Mouse (Mus musculus): ENCODE measurements around the gene App. TPM values are rescaled to one million over a fixed set of nuclear protein-coding genes. Genes with fewer than 3 reads are reported as not detected.

Gene App
- under 1 TPM; 0.20 to 0.30 TPM for polyA plus RNA-seq (2017; shearing (Covaris generic))

DNA sequence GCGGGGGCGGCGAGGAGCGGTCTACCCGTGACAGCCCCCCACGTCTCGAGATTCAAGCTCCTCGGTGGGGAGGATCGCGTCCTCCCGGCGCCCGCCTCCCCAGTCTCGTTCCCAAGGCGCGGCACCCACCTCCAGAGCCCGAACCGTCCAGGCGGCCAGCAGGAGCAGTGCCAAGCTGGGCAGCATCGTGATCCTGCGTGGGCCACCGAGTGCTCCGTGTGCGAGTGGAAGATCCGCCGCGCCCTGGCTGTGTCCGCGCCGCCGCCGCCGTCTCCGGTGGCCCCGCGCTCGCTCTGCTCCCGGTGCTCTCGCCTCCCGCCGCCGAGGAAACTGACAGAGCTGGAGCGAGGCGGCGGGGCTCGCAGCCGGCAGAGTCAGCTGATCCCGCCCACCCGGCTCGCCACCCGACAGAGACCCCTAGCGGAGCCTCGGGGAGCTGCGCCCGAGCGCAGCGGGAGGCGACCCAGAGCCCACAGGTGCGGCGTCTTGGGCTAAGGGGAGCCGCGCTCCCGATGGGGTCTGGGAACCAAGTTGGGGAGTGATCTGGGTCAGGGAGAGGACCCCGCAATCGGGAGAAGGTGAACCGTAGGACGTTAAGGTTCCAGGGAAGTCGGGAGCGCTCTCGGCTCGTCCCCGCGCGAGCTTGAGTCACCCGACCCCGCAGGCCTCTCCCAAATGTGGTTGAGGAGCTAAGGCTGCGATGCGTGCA lies at the start of gene App:
Gene App, minus strand, starts transcription at position 394 of the 709 bp plus-strand sequence.
- peak; percentile 81 for ATAC-seq

DNA sequence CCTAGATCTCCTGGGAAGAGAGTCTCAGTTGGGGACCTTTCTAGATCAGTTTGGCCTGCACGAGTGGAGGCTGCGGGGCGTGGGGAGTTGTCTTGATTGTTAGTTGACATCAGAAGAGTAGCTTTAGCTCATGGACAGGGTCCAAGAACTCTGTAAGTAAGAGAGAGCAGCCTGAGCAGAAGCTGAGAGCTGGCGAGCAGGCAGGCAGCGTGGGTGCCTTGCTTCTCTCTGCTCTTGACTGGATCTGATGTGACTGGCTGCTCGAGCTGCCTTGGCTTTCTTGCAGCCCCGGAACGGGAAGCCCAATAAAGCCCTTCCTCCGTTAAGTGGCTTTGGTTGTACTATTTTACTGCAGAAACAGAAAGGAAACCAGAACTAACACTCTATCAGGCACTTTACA lies 42.3 kb upstream of the App start:
- ATAC-seq = no peak

- no peak for ATAC-seq
Observed at GRCm38 (mm10) chr16:85215173-85215572, 41.6 kb upstream of the App start.

GRCm38 (mm10) chr16:85195622-85196021 lies 22.1 kb upstream of the App start:
- no peak for ATAC-seq

DNA sequence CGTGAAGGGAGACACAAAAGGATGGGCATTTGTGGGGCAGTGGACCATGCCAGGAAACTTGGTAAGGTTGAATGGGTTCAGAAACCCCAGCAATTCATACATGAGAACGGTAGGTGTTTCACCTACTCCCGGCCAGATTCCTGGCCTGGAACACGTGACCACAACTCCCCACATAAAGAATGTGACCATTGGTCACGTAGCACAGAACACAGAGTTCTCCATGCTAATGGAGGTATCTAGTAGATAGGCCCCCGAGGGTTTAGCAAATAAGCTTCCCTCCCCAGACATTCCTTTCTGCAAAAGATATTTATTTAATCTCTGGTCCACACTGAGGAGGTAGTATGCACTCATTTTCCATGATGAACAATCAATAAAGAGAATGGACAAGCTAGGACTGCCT lies 21.6 kb upstream of the App start:
- ATAC-seq = no peak

DNA sequence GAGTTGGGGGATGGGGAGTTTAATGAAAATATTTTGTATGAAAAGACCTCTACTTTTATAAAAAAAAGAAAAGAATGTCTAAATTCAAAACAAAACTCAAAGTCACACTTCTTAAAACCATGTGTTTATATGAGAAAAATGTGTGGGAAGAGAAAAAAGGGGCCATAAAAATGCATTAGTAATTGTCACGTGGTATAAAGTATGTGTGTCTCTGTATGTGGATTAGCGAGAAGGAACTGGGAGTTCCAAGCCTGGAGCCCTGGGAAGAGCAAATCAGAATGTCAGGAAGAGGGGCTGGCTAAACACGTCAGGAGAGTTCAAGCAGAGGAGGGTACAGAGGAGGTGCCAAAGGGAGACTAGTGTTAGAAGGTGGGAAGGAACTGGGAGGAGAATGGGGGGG lies 7.9 kb upstream of the App start:
- ATAC-seq = no peak

DNA sequence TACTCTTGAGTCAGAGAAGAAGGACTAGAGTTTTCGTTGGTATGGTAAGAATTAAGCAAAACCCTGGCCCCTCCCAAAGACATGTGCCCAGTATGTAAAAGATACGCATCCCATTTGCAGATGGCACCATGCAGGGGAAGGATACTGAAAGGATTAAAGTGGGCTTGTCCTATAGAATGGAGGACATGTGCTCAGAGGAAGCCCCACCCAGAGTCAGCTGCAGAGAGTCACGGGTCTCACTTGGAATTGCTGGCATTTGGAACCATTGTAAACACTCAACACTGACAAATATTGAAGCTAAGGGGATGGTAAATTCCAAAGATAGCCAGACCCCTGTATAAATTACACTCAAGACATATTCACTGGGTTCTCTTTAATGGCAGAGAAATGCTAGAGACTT lies 7.1 kb upstream of the App start:
- ATAC-seq = no peak

DNA sequence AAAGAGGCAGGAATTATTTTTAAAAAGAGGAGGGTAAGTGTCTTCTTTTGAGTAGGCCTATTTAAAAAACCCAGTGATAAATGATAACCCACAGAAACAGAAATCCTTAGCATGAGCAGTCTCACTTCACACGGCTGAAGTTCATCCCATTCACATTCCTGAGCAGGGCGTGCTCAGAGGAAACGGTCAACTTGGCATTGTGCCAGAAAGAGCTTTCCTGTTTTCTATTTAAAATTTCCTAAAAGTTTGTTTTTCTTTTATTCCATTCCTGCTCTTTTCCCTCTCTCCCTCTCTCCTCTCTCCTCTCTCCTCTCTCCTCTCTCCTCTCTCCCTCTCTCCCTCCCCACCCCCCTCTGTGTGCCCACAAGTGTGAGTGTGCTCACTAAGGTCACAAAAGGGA lies 3.1 kb upstream of the App start:
- ATAC-seq = no peak

GRCm38 (mm10) chr16:85172571-85173372 lies 794 bp downstream of the App start:
- ATAC-seq = peak; percentile 16

DNA sequence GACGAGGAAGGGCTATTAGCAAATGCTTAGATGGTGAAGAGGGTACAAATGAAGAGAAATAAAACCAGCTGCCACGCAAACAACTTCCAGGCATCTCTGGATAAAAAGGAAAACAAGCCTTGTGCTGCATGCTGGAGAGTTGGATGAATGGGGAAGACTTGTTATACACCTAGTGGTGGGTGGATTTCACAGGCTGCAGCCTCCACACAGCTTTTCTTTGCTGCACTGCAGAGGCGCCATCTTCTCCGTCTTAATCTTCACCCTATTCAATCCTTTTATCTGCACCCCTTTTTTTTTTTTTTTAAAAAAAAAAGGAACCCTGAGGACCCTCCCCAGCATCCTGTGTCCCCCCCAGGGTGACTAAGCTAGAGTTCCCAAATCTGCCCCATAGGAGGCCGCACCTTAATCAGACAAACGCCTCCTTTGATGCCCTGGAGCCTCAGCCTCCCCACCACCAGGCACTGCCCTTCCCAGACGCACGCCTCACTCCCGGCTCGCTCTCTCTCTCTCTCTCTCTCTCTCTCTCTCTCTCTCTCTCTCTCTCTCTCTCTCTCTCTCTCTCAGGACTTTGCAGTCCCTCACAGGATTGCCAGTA lies 1.5 kb downstream of the App start:
- ATAC-seq = no peak

GRCm38 (mm10) chr16:85170826-85171510 lies 2.6 kb downstream of the App start:
- ATAC-seq = no peak

DNA sequence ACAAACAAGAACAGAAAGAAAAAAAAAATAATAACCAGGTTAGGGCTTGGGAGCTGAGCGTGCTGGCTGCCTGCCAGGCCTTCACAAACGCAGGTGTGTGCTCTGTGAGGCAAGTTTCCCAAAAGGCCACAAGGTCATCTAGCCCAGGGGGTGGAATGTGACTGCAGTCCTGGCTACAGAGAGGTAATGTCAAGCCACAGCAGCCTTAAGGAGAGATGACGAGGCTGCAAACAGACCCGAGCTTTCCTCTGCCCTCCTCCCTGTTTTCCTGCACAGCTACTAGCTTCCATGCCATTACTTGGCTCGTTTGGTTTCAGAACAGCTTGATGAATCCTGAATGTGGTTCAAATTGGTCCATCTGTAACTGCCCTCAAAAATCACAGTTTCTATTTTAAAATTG lies 4.7 kb downstream of the App start:
- no peak for ATAC-seq

- ATAC-seq = no peak
Observed at GRCm38 (mm10) chr16:85166205-85166604, 7.4 kb downstream of the App start.

- no peak for ATAC-seq
Observed at GRCm38 (mm10) chr16:85165631-85166030, 7.9 kb downstream of the App start.

GRCm38 (mm10) chr16:85165177-85165576 lies 8.4 kb downstream of the App start:
- ATAC-seq = no peak

DNA sequence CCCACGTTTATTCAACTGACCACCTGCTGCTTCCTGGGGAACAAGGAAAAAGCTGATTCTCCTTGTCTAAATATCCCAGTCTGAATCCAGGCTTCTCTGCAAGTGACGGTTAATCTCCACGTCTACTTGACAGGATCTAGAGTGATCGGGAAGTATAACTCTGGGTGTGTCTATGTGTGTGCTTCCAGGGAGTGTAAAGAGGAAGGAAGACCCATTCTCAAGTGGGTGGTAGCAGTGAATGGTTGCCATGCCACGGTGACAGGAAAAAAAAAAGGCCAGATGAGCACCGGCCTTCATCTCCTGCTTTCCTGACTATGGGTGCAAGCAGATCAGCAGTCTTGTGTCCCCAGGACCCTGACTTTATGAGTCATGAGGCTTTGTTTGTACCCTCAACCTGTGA lies 10.8 kb downstream of the App start:
- no peak for ATAC-seq

- no peak for ATAC-seq
Observed at GRCm38 (mm10) chr16:85160140-85160539, 13.4 kb downstream of the App start.

DNA sequence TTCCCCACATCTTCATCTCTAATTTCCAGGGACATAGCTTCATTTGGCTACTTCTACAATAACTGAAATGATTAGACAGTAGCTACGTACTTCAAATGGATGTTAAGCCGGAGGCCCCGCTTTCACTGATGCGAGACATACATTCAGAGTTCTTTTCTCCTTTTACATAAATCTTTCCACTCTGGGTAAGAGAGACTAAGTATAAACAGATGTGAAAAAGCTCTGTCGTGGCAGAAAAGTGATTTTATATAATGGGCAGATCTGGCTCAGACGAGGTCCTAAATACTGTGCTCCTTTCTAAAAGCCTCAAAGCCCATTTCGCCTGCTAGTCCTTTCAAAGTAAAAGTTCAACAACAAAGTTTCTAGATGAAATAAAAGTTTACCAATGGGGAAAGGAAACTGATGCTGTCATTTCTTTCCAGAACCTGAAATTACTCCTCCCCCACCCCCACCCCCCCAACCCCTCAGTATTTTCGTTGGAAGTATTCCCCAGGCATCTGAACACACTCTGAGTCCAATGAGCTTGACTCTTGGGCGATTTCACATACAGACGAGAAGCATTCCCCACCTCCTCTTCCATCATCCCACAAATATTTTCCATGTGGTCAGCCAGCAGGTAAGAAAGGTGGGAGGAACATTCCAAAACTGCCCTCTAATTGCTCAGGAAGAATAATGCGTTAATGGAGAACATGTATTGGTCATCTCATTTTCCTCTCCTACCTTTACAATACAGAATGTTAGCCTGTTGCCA lies 15.6 kb downstream of the App start:
- no peak for ATAC-seq

GRCm38 (mm10) chr16:85157156-85157555 lies 16.4 kb downstream of the App start:
- no peak for ATAC-seq

GRCm38 (mm10) chr16:85155836-85156235 lies 17.7 kb downstream of the App start:
- no peak for ATAC-seq

DNA sequence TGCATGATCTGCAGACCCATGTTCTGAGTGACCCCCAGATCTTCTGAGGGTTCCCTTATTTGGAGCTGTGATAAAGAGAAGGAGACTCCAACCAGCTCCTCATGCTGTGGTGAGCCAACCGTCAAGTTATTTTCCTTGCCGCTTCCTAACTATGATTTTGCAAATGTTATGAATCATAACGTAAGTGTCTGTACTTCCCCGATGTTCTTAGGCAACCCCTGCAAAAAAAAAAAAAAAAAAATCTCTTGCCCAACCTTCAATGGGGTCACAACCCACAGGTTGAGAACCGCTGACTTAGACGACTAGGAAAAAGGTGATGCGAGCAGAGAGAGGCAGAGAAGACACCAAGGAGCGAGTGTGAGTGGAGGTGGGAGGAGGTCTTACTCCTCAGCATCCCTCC lies 21.1 kb downstream of the App start:
- no peak for ATAC-seq

DNA sequence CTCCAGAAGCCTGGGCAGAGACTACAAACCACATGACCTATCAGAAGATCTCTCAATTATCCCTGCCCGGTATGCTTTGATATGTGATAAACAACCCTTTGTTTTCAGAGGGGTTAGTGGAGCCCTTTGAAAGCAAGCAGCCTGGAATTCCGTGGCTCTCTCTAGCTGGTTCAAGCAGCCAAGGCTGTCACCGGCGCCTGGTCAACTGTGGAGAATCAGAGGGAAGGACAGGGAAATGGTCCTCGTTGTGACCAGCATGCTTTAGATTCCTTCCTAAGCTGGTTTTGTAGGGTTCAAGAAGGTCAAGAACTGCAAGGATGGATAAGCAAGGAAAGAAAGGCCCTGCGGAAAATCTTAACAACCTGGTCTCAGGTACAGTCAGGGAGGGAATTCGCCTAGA lies 21.9 kb downstream of the App start:
- no peak for ATAC-seq

- no peak for ATAC-seq
Observed at GRCm38 (mm10) chr16:85150902-85151301, 22.7 kb downstream of the App start.

Data from CD4-positive, CD25-positive, alpha-beta regulatory T cell, adult 4 months (primary cell).